Mouse (Mus musculus) hindbrain, embryonic 15.5 days (tissue): ENCODE measurements around the gene Slc35g1. TPM values are rescaled to one million over a fixed set of nuclear protein-coding genes. Genes with fewer than 3 reads are reported as not detected.

Experiments used
- ATAC-seq: fragments of 200-750 bp; cut with Nextera tagmentation; 2 replicates; pipeline ENCODE4 v1.8.0; 2017; ENCODE audit warnings: low read depth, moderate number of reproducible peaks, moderate TSS enrichment; ENCODE audit not compliant: low FRiP score
- H3K27ac ChIP-seq: fragments of 300-500 bp; sonication (generic); replicated peaks from 2 replicates; pipeline ENCODE4 v1.5.1; 2015; ENCODE audit warnings: mild to moderate bottlenecking, inconsistent platforms
- H3K27me3 ChIP-seq: fragments of 300-500 bp; sonication (generic); 2 replicates; pipeline ENCODE4 v1.6.1; 2015; ENCODE audit warnings: control low read depth, inconsistent platforms
- H3K36me3 ChIP-seq: fragments of 300-500 bp; sonication (generic); 2 replicates; pipeline ENCODE4 v1.6.1; 2015; ENCODE audit warnings: control low read depth, inconsistent platforms
- H3K4me1 ChIP-seq: fragments of 300-500 bp; sonication (generic); replicated peaks from 2 replicates; pipeline ENCODE4 v1.6.1; 2015; ENCODE audit warnings: control low read depth, inconsistent platforms
- H3K4me2 ChIP-seq: fragments of 300-500 bp; sonication (generic); 2 replicates; pipeline ENCODE4 v1.6.1; 2015; ENCODE audit warnings: moderate library complexity, mild to moderate bottlenecking, inconsistent platforms
- H3K4me3 ChIP-seq: fragments of 300-500 bp; sonication (generic); 2 replicates; pipeline ENCODE4 v1.5.1; 2015; ENCODE audit warnings: mild to moderate bottlenecking, inconsistent platforms
- H3K9ac ChIP-seq: fragments of 300-500 bp; sonication (generic); 2 replicates; pipeline ENCODE4 v1.6.1; 2015; ENCODE audit warnings: inconsistent platforms
- H3K9me3 ChIP-seq: fragments of 300-500 bp; sonication (generic); 2 replicates; pipeline ENCODE4 v1.6.1; 2016; ENCODE audit warnings: control low read depth, inconsistent platforms
- WGBS: fragments of 180-500 bp; shearing (Covaris S2); methylation state at CpG from one replicate; pipeline ENCODE4 v1.1.7; 2015; 5-methylcytosine and 5-hydroxymethylcytosine counted together
- polyA plus RNA-seq: library from polyadenylated mRNA; unstranded; fragments of >200 nt; fragmentation: Nextera tagmentation; extraction: Ambion mirVana; gene quantifications from 2 replicates; pipeline ENCODE4 v1.2.1, GENCODE M21; 2015

Gene Slc35g1
- polyA plus RNA-seq, 1 experiment from 2014 or later: 1.1 TPM

DNA sequence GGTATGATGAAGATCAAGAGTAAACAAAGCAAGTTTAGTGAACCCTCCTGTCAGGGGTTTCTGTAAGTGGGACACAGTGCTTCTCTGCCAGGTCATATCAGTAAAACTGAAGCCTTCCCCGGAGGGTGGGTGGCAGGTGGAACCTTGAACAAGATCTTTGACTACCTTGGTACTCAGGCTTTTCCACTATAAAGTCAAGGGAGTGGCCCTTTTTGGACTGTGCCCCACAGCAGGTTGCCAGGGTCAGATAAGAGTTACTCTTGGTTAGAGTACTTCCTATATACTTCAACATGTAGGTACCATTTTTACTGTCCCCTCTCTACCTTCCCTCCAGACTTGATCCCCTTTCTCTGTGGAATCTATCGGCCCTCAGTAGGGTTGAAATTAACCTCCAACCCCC lies 5.1 kb downstream of the Slc35g1 start:
- Histone ChIP-seq H3K4me1 (peaks cover 6% of the 10 kb centered on the region; the same call in 1 of the 2 replicates), H3K27me3 (no peaks in the 10 kb centered on the region), H3K36me3 (no peaks in the 10 kb centered on the region), H3K27ac (no peak overlapping the region), H3K9ac (no peak overlapping the region), H3K4me2 (no peak overlapping the region), H3K4me3 (no peak overlapping the region), H3K9me3 (no peaks in the 10 kb centered on the region)
- no peak for ATAC-seq
- WGBS: 93% methylated on average over 2 of the region's 2 CpGs

DNA sequence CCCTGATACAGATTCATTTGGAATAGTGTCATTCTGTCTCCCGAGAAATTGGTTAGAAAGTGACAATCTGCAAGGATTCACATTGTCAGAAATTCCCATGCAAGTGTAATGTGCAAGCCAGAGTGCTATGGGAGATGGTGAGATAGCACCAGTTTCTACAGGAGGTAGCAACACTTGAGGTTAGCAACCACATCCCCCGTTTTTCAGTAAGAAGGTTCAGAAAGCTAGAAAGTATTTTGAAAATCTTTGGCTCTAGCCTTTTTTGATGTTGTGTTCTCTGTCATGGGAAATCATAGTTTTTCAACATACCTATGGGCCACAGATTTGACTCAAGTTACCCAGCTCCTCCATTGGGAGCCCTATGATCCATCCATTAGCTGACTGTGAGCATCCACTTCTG lies 5.6 kb downstream of the Slc35g1 start:
- 87% methylated on average over 2 of the region's 2 CpGs for WGBS
- no peak for ATAC-seq
- Histone ChIP-seq H3K36me3 (no peaks in the 10 kb centered on the region), H3K27ac (no peak overlapping the region), H3K9ac (no peak overlapping the region), H3K4me1 (peaks cover 3% of the 10 kb centered on the region; the same call in 1 of the 2 replicates), H3K4me3 (no peak overlapping the region), H3K9me3 (no peaks in the 10 kb centered on the region), H3K27me3 (no peaks in the 10 kb centered on the region), H3K4me2 (no peak overlapping the region)

DNA sequence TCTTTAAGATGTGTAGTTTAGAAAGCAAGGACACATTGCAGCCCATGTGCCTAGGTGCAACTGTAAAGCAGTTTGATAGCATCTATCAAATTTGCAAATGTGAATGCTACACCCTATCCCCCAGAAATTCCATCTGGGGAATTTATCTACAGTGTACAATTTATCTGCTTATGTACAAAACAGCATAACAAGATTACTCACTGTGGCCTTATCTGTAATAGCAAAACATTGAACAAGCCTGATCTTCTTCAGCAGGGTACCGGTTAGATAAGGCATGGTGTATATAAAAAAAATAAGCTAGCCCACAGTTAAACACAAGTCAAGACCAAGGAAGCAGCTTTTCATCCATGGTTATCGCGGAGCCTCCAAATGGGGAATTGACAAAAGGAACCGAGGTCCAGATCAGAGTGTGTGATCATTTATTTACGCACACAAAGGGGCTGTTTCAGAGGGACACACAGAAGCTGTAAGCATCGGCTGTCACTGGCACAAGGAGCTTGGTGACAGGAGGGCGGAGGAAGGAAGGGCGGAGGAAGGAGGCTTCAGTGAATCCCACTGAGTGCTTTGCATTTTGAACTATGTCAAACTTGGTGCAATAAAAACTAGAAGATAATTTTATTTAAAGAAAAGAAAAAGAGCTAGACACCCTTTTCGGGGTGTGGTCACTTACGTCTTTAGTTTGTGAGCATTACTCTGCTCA lies 14.7 kb downstream of the Slc35g1 start:
- Histone ChIP-seq H3K4me2 (no peak overlapping the region), H3K27ac (no peak overlapping the region), H3K27me3 (no peaks in the 10 kb centered on the region), H3K4me3 (no peak overlapping the region), H3K9me3 (no peaks in the 10 kb centered on the region), H3K36me3 (no peaks in the 10 kb centered on the region), H3K4me1 (no peaks in the 10 kb centered on the region), H3K9ac (no peak overlapping the region)
- ATAC-seq: no peak
- WGBS: 69% methylated on average over 10 of the region's 10 CpGs

DNA sequence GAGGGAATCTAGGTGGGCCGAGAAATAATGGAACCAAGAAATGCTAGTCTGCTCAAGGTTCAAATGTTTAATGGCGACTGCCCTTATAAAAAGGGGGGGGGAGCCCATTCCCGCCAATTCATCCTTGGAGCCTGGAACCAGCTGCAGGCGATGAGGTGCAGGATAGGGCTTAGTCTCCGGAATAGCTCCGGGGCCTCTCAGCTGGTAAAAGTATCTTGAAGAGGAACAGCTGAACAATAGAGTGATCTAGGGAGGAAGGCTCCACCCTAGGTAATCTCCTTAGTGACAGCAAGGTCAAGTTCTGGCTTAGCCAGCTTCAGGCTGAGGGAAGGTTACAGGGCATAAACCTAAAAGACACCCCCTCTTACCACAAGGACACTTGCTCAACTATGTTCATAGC lies 18.1 kb downstream of the Slc35g1 start:
- H3K27me3 ChIP-seq: no peaks in the 10 kb centered on the region
- no peak overlapping the region for H3K4me3 ChIP-seq
- 89% methylated on average over 6 of the region's 6 CpGs for WGBS
- no peaks in the 10 kb centered on the region for H3K36me3 ChIP-seq
- no peak overlapping the region for H3K27ac ChIP-seq
- no peaks in the 10 kb centered on the region for H3K4me1 ChIP-seq
- H3K9ac ChIP-seq: no peak overlapping the region
- ATAC-seq: no peak
- no peak overlapping the region for H3K4me2 ChIP-seq
- no peaks in the 10 kb centered on the region for H3K9me3 ChIP-seq

DNA sequence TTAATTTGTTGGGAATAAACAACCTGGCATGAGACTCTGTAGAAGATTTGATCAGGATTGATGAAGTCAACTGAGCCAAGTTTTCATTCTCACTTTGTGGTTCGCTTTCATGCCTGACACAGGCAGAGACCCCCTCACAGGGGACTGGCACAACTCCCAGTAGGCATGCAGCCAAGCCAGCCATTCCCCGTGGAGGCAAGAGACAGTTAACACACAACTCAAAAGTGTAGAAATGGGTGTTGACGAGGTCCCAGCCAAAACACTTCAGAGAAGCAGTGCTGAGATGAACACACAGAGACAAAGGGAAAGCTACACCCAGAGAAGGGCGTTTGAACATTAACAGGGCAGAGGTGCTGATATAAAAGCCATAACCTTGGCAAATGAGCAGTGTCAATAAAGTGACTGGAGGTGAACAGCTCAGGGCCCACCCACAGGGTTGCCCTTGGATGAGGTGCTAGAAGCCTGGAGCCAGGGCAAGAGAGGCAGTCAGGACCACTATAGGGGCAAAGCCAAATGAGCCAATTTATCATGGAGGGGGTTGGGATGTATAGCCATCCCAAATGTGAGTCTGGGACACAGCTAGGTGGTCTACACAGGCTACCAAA lies 23.1 kb downstream of the Slc35g1 start:
- Histone ChIP-seq H3K4me1 (no peaks in the 10 kb centered on the region), H3K4me2 (no peak overlapping the region), H3K4me3 (no peak overlapping the region), H3K9ac (no peak overlapping the region), H3K27me3 (no peaks in the 10 kb centered on the region), H3K9me3 (no peaks in the 10 kb centered on the region), H3K36me3 (no peaks in the 10 kb centered on the region), H3K27ac (no peak overlapping the region)
- no peak for ATAC-seq
- 50% methylated on average over 4 of the region's 4 CpGs for WGBS

DNA sequence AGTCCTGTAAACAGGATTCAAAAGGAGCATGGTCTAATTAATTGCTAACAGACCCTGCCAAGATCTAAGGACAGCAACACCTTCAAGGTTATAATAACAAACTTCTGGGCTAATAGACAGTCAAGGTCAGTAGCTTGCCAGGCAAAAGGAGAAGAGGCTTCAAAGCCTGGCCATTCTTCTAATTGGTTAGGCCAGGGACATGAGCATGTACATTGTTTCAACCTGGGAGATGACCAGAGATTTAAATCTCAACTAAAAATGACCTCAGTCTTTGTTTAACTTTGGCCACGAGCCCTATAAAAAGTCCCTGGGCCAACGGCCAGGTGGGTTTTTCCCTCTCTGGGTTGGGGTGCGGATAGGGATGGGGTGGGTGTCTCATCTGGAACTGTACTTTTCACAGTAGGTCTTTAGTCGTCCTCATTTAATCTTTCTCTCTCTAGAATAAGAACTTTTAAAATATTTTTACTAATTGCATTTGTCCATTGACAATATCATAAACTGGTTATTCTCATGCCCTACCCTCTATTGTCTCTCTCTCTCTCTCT lies 25.0 kb downstream of the Slc35g1 start:
- H3K27ac ChIP-seq: no peak overlapping the region
- no peak overlapping the region for H3K9ac ChIP-seq
- 83% methylated on average over 4 of the region's 4 CpGs for WGBS
- H3K4me2 ChIP-seq: no peak overlapping the region
- H3K4me3 ChIP-seq: no peak overlapping the region
- ATAC-seq: no peak
- no peaks in the 10 kb centered on the region for H3K4me1 ChIP-seq
- H3K27me3 ChIP-seq: no peaks in the 10 kb centered on the region
- no peaks in the 10 kb centered on the region for H3K36me3 ChIP-seq
- H3K9me3 ChIP-seq: no peaks in the 10 kb centered on the region

DNA sequence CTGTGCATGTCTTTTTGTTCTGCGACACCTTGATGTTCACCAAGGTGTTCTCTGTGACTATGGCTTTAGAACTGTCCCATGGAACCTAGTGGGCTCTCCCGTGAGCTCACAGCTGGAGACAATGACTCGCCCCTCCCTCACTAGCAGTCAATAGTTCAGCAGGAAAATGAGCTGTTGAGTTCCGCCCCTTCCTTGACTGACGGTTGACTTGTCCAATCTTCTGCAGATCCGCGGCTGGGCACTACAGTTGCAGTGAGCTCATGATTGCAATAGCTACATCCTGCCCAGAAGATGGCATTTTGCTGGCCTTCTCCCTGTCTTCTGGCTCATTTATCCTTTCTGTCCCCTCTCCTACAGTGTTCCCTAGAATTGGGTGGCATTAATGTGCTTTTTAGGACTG lies 25.7 kb downstream of the Slc35g1 start:
- H3K4me2 ChIP-seq: no peak overlapping the region
- ATAC-seq: no peak
- H3K4me3 ChIP-seq: no peak overlapping the region
- no peaks in the 10 kb centered on the region for H3K4me1 ChIP-seq
- 60% methylated on average over 7 of the region's 7 CpGs for WGBS
- H3K9ac ChIP-seq: no peak overlapping the region
- no peaks in the 10 kb centered on the region for H3K36me3 ChIP-seq
- H3K9me3 ChIP-seq: no peaks in the 10 kb centered on the region
- no peaks in the 10 kb centered on the region for H3K27me3 ChIP-seq
- no peak overlapping the region for H3K27ac ChIP-seq

DNA sequence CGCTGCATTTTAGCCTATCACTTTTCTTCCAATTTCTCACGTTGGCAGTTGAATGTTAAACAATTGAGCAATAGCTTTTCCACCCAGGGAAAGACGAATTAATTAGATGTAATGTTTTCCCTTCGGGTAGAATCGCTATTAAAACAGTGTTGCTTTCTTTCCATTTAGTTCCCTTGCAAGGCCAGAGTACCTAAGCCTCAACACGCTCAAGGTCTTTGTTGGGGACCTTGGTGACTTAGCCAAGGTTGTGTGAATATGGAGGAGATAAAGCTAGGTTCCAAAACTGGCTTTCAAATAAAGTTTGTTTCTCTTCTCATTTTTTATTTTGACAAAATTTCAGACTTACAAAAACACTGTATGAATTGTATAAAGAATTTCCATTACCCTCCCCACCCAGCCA lies 27.1 kb downstream of the Slc35g1 start:
- H3K4me2 ChIP-seq: no peak overlapping the region
- no peak for ATAC-seq
- 44% methylated on average over 6 of the region's 6 CpGs for WGBS

DNA sequence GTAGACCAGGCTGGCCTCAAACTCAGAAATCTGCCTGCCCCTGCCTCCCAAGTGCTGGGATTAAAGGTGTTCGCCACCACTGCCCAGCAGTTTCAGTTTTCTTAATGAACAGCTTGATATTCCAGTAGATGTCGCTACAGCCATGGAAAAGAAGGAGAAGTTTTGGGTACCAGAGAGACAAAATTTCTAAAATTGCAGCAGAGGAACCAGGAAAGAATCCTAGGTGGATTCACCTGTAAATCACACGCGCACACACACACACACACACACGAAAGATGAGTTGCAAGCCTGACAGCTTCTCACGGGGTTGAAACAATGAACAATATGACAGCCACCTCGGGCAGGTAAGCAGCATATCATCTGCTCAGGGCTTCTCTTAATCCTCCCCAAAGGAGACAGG lies 28.1 kb downstream of the Slc35g1 start:
- WGBS: 40% methylated on average over 7 of the region's 7 CpGs
- Histone ChIP-seq H3K9ac (no peak overlapping the region), H3K27ac (no peak overlapping the region)

More for the DNA sequence above, 27.1 kb downstream of the Slc35g1 start:
- Histone ChIP-seq H3K9me3 (no peaks in the 10 kb centered on the region), H3K4me3 (no peak overlapping the region), H3K36me3 (no peaks in the 10 kb centered on the region), H3K9ac (no peak overlapping the region), H3K4me1 (no peaks in the 10 kb centered on the region), H3K27me3 (no peaks in the 10 kb centered on the region), H3K27ac (no peak overlapping the region)

DNA sequence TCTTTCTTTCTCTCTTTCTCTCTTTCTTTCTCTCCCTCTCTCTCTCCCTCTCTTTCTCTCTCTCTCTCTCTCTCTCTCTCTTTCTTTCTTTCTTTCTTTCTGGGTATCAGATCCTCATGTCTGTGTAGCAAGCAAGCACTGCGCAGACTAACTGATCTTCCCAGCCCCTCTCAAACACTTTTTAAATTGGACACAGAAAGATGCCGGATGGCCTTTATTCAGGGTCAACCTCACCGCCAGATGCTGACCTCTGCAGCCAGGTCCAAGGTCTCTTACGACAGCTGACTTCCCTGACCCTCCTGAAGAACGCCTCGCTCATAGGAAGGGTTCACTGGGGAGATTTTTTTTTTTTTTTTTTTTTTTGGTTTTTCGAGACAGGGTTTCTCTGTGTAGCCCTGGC lies 28.8 kb downstream of the Slc35g1 start:
- Histone ChIP-seq H3K4me2 (no peak overlapping the region), H3K9ac (no peak overlapping the region), H3K27me3 (no peaks in the 10 kb centered on the region), H3K4me1 (no peaks in the 10 kb centered on the region), H3K27ac (no peak overlapping the region), H3K36me3 (no peaks in the 10 kb centered on the region), H3K9me3 (no peaks in the 10 kb centered on the region), H3K4me3 (no peak overlapping the region)
- no peak for ATAC-seq
- 85% methylated on average over 7 of the region's 7 CpGs for WGBS

More for the DNA sequence above, 28.1 kb downstream of the Slc35g1 start:
- Histone ChIP-seq H3K9me3 (no peaks in the 10 kb centered on the region), H3K4me1 (no peaks in the 10 kb centered on the region), H3K36me3 (no peaks in the 10 kb centered on the region), H3K27me3 (no peaks in the 10 kb centered on the region), H3K4me3 (no peak overlapping the region), H3K4me2 (no peak overlapping the region)
- ATAC-seq: no peak

DNA sequence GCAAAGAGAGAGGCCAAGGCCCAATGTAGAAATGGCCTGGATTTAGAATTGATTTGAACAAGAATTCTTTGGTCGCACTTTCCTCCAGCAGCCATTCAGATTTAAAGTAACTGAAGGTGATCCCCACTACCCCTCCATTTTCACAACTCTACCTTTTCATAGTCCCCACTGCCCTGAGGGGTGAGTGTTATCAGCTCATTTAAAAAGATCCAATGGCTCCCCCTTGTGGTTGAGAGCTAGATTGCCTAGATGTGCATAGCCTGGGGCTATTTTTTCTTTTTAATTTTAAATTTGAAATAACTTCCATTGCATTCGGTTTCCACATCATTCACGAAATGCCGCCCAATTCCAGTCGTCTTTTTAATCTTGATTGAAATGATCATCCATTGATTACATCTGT lies 33.5 kb downstream of the Slc35g1 start:
- Histone ChIP-seq H3K4me3 (no peak overlapping the region), H3K4me1 (no peaks in the 10 kb centered on the region), H3K9me3 (no peaks in the 10 kb centered on the region), H3K36me3 (no peaks in the 10 kb centered on the region), H3K4me2 (no peak overlapping the region), H3K27ac (no peak overlapping the region), H3K27me3 (no peaks in the 10 kb centered on the region), H3K9ac (no peak overlapping the region)
- no peak for ATAC-seq
- WGBS: 56% methylated on average over 5 of the region's 5 CpGs

DNA sequence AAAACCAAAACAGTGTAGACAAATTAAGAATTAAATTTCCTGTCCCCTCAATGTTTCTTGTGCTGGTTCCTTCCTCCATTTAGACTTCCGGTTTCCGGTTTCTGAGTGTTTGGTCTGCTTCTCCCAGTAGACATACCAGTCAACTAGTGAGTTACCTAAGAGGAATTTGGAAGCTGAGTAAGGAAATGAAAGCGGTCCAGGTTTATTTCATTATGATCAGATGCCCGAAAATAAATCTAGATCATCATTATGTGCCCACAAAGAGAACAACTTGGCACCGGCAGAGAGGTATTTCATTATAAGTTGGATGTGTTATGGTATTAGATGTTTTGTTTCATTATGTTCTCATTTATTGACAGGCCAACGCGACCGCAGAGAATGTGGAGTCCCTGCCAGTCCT lies 34.7 kb downstream of the Slc35g1 start:
- no peak for ATAC-seq
- H3K4me2 ChIP-seq: no peak overlapping the region
- no peak overlapping the region for H3K27ac ChIP-seq
- no peaks in the 10 kb centered on the region for H3K4me1 ChIP-seq
- H3K9me3 ChIP-seq: no peaks in the 10 kb centered on the region
- WGBS: 89% methylated on average over 8 of the region's 8 CpGs
- no peaks in the 10 kb centered on the region for H3K36me3 ChIP-seq
- H3K4me3 ChIP-seq: no peak overlapping the region
- no peaks in the 10 kb centered on the region for H3K27me3 ChIP-seq
- no peak overlapping the region for H3K9ac ChIP-seq
